Mouse (Mus musculus) thymus, adult 2 months (tissue): ENCODE data around the gene Cep162.

ENCODE experiments used
- CTCF ChIP-seq: fragments of 200-500 bp; IDR thresholded peaks from 2 replicates; pipeline ENCODE4 v1.5.1; 2012; ENCODE audit warnings: mild to moderate bottlenecking, control low read depth, low read length, moderate library complexity, borderline replicate concordance; ENCODE audit not compliant: control insufficient read depth, poor library complexity, insufficient read depth; ENCODE audit errors: extremely low read depth
- POLR2A ChIP-seq: fragments of 200-500 bp; IDR thresholded peaks from 2 replicates; pipeline ENCODE4 v1.6.1; 2012; ENCODE audit warnings: mild to moderate bottlenecking, low read length, control low read depth, moderate library complexity; ENCODE audit not compliant: control insufficient read depth, poor library complexity, insufficient read depth; ENCODE audit errors: extremely low read depth

DNA sequence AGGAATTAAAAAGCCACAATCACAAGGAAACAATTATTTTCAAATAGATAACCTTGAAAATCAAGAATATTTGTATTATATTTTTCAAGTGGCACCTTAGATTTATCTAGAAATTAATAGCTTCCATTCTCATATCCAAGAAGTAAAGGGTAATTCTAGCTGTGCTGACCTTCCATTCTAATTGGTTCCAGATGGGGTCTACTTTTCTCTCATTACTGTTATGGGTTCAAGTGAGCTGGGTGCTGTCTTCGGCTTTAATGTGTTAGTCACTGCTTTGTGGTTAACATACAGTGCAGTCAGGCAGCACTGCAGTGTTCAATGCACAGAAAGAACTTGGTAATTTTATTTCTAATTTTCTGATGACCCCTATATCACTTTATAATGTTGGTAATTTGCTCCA lies 61.6 kb downstream of the Cep162 start:
- TF ChIP-seq CTCF (no peak), POLR2A (no peak)
